Mouse (Mus musculus) hematopoietic stem cell, adult 5-6 weeks (primary cell): Measurements from ENCODE around the gene Rfx6. TPM values are rescaled to one million over a fixed set of nuclear protein-coding genes. Genes with fewer than 3 reads are reported as not detected.
A peak's percentile ranks its signal among the peaks of the same experiment; 100 is the strongest.

Experiments used
- ATAC-seq, 2 experiments: fragments of 125-278 bp in 1 of 2; replicated peaks in 1 of 2; 2 replicates each; pipeline ENCODE4 v1.8.0; 2016 to 2017; ENCODE audit warnings: inconsistent platforms in 2 of 2, mild to moderate bottlenecking in 2 of 2, moderate number of reproducible peaks in 2 of 2, low read depth in 1 of 2, moderate TSS enrichment in 1 of 2; ENCODE audit not compliant: low FRiP score in 2 of 2, poor library complexity in 2 of 2, severe bottlenecking in 2 of 2, insufficient read depth in 1 of 2, low TSS enrichment in 1 of 2
- total RNA-seq: library from RNA; stranded (forward); fragments of 172-1452, 232-1000 nt; gene quantifications from 2 replicates; pipeline ENCODE4 v1.2.3, GENCODE M21; 2017

The Rfx6 gene
- total RNA-seq: 0.69 TPM in 1 of 2 replicates, not detected in the other

GRCm38 (mm10) chr10:51677548-51678250 lies at the start of gene Rfx6:
Gene Rfx6, plus strand, starts transcription at chr10:51677756.
- peak; percentile 39 to 63 for ATAC-seq

GRCm38 (mm10) chr10:51631411-51632136 lies 46.0 kb upstream of the Rfx6 start, which contains the start of gene Gprc6a:
Gene Gprc6a, minus strand, starts transcription at chr10:51631461.
- no peak for ATAC-seq

- no peak for ATAC-seq
Measured at GRCm38 (mm10) chr10:51649506-51650221, 27.9 kb upstream of the Rfx6 start.

GRCm38 (mm10) chr10:51657324-51657723 lies 20.2 kb upstream of the Rfx6 start:
- ATAC-seq: no peak; a peak in 1 of 4 replicates

DNA sequence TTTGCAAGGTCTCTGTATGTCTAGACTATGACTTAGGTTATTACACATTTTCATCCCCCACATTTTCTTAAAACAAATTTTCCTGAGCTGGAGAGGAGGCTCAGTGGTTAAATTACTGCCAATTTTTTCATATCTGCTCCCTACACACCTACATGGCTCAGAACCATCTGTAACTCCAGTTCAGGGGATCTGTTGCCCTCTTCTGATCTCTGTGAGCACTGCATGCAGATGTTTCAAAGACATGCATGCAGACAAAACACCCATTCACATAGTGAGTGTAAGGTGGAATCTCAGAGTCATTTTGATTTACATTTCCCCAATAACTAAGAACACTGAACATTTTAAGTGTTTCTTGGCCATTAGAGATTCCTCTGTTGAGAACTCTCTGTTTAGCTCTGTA lies 8.2 kb upstream of the Rfx6 start:
- ATAC-seq: peak in 1 of 2 experiments; percentile 53; a peak in 2 of 4 replicates

DNA sequence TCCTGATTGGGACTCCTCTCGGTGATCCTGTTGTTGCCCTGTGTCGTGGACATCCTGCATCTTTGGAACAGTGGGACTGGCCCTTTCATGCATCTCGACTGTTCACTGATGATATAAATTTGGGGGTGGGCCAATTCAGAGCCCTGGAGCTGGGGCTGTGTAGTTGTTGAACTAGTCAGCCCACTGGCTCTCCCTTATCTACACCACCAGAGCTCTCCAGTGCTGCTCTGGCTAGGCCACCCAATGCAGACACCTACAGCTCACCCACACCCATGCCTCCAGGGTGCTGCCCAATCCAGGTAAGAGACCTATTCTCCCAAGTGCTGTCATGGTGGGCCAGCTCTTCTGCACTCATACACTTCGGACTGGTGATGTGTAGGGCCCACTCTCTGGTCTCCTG lies 6.0 kb upstream of the Rfx6 start:
- no peak for ATAC-seq

DNA sequence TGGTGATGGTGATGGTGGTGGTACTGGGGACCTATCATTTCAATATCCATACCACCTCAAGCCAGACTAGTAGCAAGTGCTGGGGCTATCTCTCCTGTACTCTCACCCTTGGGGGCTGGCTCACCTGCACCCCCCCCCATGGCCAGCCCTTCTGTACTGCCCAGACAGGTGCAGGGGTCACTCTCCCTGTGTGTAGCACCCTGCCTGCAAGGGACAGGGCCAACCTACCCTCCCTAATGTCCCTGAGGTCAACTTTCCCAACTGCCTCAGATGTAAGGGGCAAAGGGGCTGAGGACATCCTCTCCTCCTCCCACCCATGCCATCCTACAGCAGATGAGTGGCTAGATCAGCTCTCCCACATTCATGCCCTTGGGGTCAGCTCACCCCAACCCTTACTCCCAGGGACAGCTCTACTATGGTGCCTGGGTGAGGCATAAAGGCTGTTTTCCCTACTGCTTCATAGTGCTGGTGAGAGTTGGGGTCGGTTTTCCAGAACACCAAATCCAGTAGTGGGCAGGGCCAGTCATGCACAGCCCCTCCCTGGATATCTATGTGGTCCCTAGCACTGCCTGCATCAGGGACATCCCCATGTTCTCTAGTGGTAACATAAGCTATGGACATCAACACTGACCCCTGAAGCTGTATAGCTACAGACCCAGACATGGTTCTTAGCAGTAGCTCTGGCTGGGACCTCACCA lies 5.3 kb upstream of the Rfx6 start:
- no peak for ATAC-seq

DNA sequence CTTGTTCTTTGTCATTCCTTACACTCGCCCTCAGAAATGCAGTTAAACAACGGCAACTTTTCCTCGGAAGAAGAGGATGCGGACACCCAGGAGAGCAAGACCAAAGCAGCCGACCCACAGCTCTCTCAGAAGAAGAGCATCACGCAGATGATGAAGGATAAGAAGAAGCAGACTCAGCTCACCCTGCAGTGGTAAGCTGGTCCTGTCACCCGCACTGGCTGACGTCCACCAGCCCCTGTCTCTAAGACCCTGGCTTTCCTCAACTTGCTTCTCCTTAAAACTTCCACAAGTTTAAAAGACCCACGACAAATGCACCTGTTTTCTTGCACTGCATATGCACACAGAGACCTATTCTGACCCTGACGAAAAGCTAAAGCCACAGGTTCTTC lies 689 bp downstream of the Rfx6 start:
- ATAC-seq: no peak

DNA sequence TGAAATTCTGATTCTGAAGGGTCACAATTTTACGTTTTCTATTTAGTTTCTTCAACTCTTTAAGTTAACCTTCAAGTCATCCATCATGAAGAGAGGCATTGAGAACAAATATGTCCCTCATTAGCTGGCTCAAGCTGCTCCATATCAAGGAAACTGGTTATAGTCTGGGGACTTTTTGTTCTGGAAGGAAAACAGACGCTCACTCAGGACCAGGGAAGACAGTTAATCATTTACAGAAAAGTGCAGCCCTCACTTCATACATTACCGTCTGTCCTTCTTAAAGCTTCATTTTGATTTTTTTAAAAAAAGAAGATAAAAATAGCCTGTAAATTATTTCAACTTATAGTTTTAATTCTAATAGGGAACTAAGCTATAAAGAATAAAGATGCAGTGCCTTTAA lies 43.3 kb downstream of the Rfx6 start:
- no peak for ATAC-seq

DNA sequence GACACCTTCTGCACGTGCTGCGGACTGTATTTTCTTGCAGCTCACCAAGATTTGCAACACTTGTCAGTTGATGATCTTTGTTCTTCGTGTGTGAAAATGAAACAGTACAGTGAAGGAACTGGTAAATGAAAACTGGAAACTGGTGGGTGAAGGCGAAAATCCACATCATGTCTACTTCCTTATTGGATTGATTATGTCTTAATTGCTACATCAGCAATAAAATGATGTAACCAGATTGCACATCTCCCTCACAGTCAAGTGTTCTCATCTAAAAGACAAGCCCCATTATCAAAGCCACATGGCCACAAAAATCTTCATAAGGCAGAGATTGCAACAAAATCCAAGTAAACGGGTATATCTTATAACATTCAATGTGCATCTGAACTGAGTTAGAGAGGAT lies 83.9 kb downstream of the Rfx6 start:
- no peak for ATAC-seq

DNA sequence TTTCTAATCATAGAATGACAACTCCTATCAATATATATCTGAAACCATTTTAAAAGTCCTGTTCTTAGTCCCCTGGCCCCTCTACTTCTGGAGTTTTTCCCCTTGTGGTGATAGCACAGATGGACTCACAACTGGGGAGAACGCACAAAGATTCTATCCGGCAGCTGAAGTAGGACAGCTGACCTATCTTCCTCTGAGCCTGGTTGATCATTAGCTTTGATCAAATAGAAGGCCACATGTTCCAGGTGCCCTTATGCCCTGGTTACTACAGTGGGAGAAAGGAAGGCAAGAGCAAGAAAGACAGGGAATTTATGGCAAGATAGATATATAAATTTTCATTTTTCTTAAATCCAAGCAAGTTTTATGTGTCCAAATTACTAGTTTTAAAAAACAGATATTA lies 85.7 kb downstream of the Rfx6 start:
- ATAC-seq: no peak

- no peak for ATAC-seq
Measured at GRCm38 (mm10) chr10:51768445-51768844, 90.9 kb downstream of the Rfx6 start.

GRCm38 (mm10) chr10:51769252-51769651 lies 91.7 kb downstream of the Rfx6 start:
- ATAC-seq: no peak

GRCm38 (mm10) chr10:51779648-51780047 lies 102.1 kb downstream of the Rfx6 start:
- ATAC-seq: no peak
